Mouse (Mus musculus): ENCODE results near the gene Siglec1.
"Not testable (repeated sequence)": the region's sequence is repeated elsewhere in the genome, so short reads cannot be mapped to it uniquely, and the experiment has no call there.

Gene Siglec1

GRCm38 (mm10) chr2:131052862-131053418 lies 33.6 kb downstream of the Siglec1 start:
- no peak for DNase-seq (ENCODE audit: low spot score in 2 of 2)

- no peak for DNase-seq (ENCODE audit: low spot score in 2 of 2)
Observed at GRCm38 (mm10) chr2:131052043-131052442, 34.5 kb downstream of the Siglec1 start.

GRCm38 (mm10) chr2:131046025-131046424 lies 40.5 kb downstream of the Siglec1 start:
- no peak for DNase-seq (ENCODE audit: low spot score in 2 of 2)

GRCm38 (mm10) chr2:131044989-131045720 lies 41.4 kb downstream of the Siglec1 start:
- DNase-seq (ENCODE audit: low spot score in 2 of 2): no peak

DNA sequence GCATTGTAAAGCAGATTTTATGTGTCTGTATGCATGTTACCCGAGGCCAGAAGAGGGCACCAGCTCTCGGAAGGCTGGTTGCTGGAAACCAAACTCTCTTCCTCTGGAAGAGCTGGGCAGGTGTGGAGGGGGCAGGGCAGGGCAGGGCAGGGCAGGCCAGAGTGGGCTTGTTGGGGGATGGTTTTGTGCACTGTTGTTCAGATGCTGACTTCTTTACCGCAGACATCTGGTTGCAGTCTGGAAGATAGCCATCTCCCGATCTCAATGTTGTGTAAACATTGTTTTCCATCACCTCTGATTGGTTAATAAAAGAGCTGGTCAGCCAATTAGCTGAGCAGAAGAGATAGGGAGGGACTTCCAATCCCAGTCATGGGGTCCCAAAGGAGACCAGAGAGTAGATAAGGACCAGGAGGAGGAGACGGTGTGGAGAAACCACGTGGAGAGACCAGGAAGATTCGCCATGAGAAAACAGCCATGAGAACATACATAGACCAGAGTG lies 42.2 kb downstream of the Siglec1 start:
- DNase-seq (ENCODE audit: low spot score in 2 of 2): no peak

- no peak for DNase-seq (ENCODE audit: low spot score in 2 of 2)
Observed at GRCm38 (mm10) chr2:131042988-131043387, 43.6 kb downstream of the Siglec1 start, which contains the start of gene Gfra4. TSS of gene Gfra4 (minus strand) at chr2:131043088.

- peak; percentile 61 to 72 for DNase-seq (ENCODE audit: low spot score in 2 of 2)
Observed at GRCm38 (mm10) chr2:131040854-131041825, 45.4 kb downstream of the Siglec1 start.

GRCm38 (mm10) chr2:131038675-131039074 lies 47.9 kb downstream of the Siglec1 start:
- DNase-seq (ENCODE audit: low spot score in 2 of 2): no peak

GRCm38 (mm10) chr2:131038197-131038596 lies 48.4 kb downstream of the Siglec1 start:
- no peak for DNase-seq (ENCODE audit: low spot score in 2 of 2)

GRCm38 (mm10) chr2:131037226-131037990 lies 49.2 kb downstream of the Siglec1 start:
- DNase-seq (ENCODE audit: low spot score in 2 of 2): no peak

DNA sequence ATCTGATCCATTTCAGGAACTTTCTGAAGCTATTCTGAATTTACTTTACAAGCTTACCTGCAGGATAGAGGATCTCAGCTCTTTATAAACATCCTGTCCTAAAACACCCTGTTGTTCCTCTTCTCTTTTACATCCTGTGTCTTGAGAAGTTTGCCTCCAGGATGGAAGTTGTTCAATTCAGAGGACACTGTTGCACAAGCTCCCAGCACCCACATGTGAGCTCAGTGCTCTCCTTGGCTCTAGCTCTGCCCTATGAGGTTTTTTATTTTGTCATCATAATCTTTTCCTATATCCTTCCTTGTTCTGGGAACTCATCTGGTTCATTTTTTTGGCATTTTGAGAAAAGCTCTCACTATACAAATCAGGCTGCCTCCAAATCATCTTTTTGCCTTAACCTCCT lies 49.8 kb downstream of the Siglec1 start:
- no peak for DNase-seq (ENCODE audit: low spot score in 2 of 2)

GRCm38 (mm10) chr2:131036343-131036742 lies 50.2 kb downstream of the Siglec1 start:
- no peak for DNase-seq (ENCODE audit: low spot score in 2 of 2)

DNA sequence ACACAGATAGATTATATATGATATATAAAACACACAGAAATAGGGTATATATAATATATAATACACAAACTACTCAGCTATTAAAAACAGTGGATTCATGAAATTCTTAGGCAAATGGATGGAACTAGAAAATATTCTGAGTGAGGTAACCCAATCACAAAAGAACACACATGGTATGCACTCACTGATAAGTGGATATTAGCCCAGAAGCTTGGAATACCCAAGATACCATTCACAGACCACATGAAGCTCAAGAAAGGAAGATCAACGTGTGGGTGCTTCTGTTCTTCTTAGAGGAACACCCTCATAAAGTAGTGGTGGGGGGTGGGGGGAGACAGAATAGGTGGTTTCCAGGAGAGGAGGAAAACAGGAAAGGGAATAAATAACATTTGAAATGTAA lies 55.2 kb downstream of the Siglec1 start:
- not testable (repeated sequence) for DNase-seq (ENCODE audit: low spot score in 2 of 2)

DNA sequence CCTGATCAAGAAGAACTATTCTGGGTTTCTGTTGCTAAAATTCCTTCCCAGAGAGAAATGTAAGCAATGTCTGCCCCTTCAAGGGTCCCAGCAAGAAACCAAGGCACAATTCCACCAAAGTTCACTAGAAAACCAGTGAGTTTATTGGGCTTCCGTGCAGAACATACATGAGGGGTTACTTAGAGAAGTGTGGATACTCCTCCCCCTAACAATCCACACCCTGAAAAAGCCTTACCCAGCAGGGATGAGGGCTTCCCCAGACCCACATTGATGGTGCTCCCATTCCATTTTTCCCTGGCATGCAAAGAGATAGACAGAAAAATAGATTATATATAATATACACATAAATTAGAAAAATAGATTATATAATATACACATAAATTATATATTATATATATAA lies 55.6 kb downstream of the Siglec1 start:
- DNase-seq (ENCODE audit: low spot score in 2 of 2): no peak

DNA sequence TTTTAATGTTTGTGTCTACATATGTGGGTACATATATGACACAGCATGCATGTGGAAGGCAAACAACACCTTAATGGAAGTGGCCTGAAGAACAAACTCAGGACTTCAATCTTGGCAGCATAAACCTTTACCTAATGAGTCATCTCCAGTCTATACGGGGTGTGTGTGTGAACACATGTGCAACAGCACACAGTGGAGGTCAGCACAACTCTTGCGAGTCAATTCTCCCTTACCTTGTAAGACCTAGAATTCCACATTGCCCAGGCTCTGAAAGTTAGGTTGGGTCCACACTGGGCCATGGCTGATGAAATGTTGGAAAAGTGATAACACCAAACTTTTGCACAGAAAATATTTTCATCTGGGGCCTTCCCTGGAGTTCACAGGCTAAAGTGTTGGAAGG lies 56.0 kb downstream of the Siglec1 start:
- no peak for DNase-seq (ENCODE audit: low spot score in 2 of 2)

DNA sequence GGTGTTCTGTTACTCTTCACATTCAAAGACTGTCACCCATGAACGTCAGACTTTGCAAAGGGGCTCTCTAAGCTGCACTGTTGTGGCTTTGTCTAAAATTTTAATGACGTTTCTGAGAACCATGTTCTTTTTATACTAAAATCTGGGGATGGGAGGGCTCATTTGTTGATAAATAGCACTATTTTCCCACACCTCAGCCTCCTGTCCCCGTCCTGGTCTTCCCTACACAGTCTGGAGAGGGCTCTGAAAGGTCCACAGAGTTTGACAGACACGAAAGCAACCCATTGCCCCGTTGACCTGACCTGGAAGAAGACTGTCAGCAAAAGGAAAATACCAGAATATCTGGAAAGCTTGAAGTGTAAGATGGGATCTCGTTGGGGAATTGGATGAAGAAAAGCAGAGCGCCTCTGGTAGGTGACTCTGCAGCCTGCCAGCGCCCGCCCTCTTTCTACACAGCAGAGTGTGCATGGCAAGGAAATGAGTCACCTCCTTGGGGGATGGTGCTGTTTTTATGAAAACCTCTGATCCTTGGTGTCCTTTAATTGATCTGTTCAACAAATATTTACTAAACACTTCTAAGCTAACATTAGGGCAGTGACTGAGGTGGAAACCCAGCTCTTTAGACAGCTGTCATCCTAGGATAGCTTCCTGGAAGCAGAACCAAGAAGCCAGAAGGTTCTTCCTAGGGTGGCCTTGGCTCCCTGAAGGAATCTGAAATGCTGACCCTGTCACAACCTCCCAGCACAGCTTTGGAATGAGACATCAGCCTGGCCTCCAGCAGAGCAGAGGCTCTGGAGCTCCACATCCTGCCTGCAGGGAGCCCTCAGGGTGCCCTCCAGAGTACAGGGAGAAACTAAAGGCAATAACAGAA lies 57.3 kb downstream of the Siglec1 start:
- no peak for DNase-seq (ENCODE audit: low spot score in 2 of 2)

- no peak for DNase-seq (ENCODE audit: low spot score in 2 of 2)
Observed at GRCm38 (mm10) chr2:131026941-131027340, 59.6 kb downstream of the Siglec1 start.

DNA sequence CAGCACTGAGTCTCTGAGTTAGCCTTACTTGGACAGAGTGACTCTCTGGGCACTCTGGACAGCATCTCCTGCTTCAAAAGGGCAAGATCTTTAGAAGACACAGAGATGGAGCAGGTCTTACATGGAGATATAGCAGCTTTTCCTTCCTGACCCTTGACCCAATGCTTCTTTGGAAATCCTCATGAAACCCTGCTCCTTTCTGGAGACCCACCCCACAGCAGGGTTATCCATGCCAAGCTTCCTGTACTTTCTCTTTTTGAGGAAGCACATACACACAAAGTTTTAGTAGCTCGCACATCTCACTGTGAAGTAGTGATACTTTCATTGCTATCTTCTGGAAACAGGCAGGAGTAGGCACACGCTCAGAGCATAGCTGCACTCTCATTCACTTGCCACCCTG lies 61.3 kb downstream of the Siglec1 start:
- DNase-seq (ENCODE audit: low spot score in 2 of 2): no peak
